Mouse (Mus musculus): ENCODE data around the gene Ugt1a9.
"Not testable (repeated sequence)": the region's sequence is repeated elsewhere in the genome, so short reads cannot be mapped to it uniquely, and the experiment has no call there.

DNA sequence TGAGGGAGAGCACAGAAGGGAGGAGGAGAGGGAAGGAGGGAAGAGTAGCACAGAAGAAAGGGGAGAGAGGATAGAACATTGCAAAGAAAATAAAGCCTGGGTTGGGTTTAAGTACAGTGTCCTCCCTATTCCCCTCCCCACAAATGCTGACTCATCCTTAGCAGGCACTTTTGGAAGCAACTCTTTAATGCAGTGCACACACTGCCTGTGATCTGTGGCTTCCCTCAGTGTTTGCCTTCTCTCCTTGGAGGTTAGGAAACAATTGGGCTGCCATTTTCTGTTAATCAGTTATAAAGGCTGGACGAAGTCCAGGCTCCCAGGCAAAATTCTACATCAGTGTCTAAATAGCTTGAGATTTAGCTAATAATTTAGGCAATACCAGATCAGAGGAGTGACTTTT, 69.9 kb downstream of the Ugt1a9 start:
- not testable (repeated sequence) for TF ChIP-seq TAL1, GATA1 (IDR thresholded peaks at IDR 0.05; ENCODE audit: low read length)

All from erythroblast, embryonic 14.5 days (primary cell).